In the genomic region with DNA sequence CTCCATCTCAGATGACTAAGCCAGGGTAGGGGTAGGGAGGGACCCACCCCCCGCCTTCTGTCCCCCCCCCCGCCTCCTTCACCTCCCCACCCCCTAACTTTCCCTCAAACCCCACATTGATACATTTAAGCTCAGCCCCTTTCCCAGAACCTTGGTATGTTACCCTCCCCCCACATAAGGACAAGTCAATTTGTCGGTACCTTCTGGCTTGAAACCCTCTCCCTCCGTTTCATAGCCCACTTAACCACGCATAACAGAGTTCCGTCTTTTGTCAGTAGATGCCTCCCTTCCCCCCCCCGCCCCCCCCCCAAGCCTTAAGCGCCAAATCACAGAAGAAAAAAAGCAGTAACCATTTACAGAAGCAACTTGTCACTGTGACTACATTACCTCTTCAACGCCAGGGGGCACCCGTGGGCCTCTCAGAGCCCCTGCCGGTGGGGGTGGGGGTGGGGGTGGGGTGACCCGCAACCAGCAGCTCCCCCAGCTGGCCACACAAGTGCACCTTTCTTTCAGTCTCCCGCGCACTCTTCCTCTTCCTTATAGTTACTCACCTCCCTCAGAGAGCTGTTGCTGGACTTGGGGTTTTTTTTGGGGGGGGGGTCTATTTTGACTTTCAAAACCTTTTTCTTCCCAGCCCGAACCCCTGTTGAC, we compare ENCODE assay signal across 8 mouse cellular contexts. TPM values are rescaled to one million over a fixed set of nuclear protein-coding genes. Genes with fewer than 3 reads are reported as not detected.
A peak's percentile ranks its signal among the peaks of the same experiment; 100 is the strongest.
DNase-seq lines count a peak whose midpoint lies in the region; ATAC-seq and TF ChIP-seq lines count a peak whose summit lies in the region.

No protein-coding gene starts in this region.

- H3K27ac ChIP-seq in MEL (ENCODE audit: control insufficient read depth, low read depth, low read length): no peak overlapping the region
- H3K27ac ChIP-seq in kidney, adult 2 months (ENCODE audit: insufficient read depth, low read depth, low read length): no peak overlapping the region
- H3K27ac ChIP-seq in lung, embryonic 16.5 days (ENCODE audit: low read length): no peak overlapping the region

- no peak for TF ChIP-seq RAD21 in MEL (IDR thresholded peaks at IDR 0.05; ENCODE audit: low read depth, low read length)

- peak overlapping the region; percentile 69 for H3K4me2 ChIP-seq in lung, embryonic 16.5 days (ENCODE audit: low read depth, low read length)

- no peaks in the 10 kb centered on the region for H3K79me2 ChIP-seq in MEL (ENCODE audit: control insufficient read depth, insufficient read depth, low read length, poor library complexity)

- DNase-seq in A20 (ENCODE audit: low read depth, low spot score): peak; percentile 79
- DNase-seq in MEL (ENCODE audit: low read depth, low spot score): peak; percentile 49
- peak; percentile 20 to 72 for DNase-seq in cerebellum, postnatal 25 days
- peak; percentile 15 to 49 for DNase-seq in gastrocnemius, postnatal 36 days
- peak; percentile 60 for DNase-seq in kidney, adult 2 months
- peak; percentile 33 for DNase-seq in retina, adult 2 months (ENCODE audit: low read depth, low spot score)
- peak; percentile 15 to 29 for DNase-seq in urinary bladder, postnatal 36 days (ENCODE audit: low spot score in 2 of 2)

- no peaks in the 10 kb centered on the region for H3K27me3 ChIP-seq in MEL (ENCODE audit: control insufficient read depth in 1 of 2, insufficient read depth in 2 of 2, low read length in 2 of 2)
- H3K27me3 ChIP-seq in kidney, adult 2 months (replicated peaks; ENCODE audit: control insufficient read depth, insufficient read depth, low read length): no peaks in the 10 kb centered on the region
- H3K27me3 ChIP-seq in lung, embryonic 16.5 days (ENCODE audit: control insufficient read depth, insufficient read depth, low read depth, low read length): no peaks in the 10 kb centered on the region

- H3K4me1 ChIP-seq in MEL (ENCODE audit: control insufficient read depth in 1 of 2, insufficient read depth in 2 of 2, low read length in 2 of 2): no peaks in the 10 kb centered on the region; a peak in 1 of 4 replicates
- no peaks in the 10 kb centered on the region for H3K4me1 ChIP-seq in kidney, adult 2 months (ENCODE audit: control insufficient read depth, insufficient read depth, low read length)
- no peaks in the 10 kb centered on the region for H3K4me1 ChIP-seq in lung, embryonic 16.5 days (replicated peaks; ENCODE audit: control insufficient read depth, insufficient read depth, low read length)

- no peaks in the 10 kb centered on the region for H3K36me3 ChIP-seq in MEL (ENCODE audit: control insufficient read depth in 1 of 2, insufficient read depth in 2 of 2, low read length in 2 of 2)
- H3K36me3 ChIP-seq in kidney, adult 2 months (ENCODE audit: control insufficient read depth, insufficient read depth, low read length): no peaks in the 10 kb centered on the region
- no peaks in the 10 kb centered on the region for H3K36me3 ChIP-seq in lung, embryonic 16.5 days (ENCODE audit: control insufficient read depth, insufficient read depth, low read length)

- TF ChIP-seq EP300 in MEL (IDR thresholded peaks at IDR 0.05; ENCODE audit: low read depth in 1 of 2, low read length in 2 of 2): no peak

- no peak for TF ChIP-seq POLR2A in MEL (IDR thresholded peaks at IDR 0.05; ENCODE audit: control insufficient read depth in 1 of 2, insufficient read depth in 1 of 2, low read depth in 1 of 2, low read length in 2 of 2, poor library complexity in 1 of 2)
- no peak for TF ChIP-seq POLR2A in kidney, adult 2 months (IDR thresholded peaks at IDR 0.05; ENCODE audit: low read depth, low read length)

- no peaks in the 10 kb centered on the region; the same call in 1 of the 2 replicates for H3K9me3 ChIP-seq in MEL (replicated peaks; ENCODE audit: insufficient read depth, low read length)
- H3K9me3 ChIP-seq in lung, embryonic 16.5 days (ENCODE audit: control insufficient read depth, low read length): no peaks in the 10 kb centered on the region

- peak in 2 of 3 experiments; percentile 38 to 50; a peak in 4 of 6 replicates for TF ChIP-seq CTCF in MEL (IDR thresholded peaks at IDR 0.05 in 2 of 3, conservative IDR thresholded peaks at IDR 0.05 in 1 of 3; ENCODE audit: control insufficient read depth in 1 of 3, insufficient read depth in 1 of 3, low read depth in 2 of 3, low read length in 3 of 3, poor library complexity in 1 of 3, severe bottlenecking in 1 of 3)
- TF ChIP-seq CTCF in kidney, adult 2 months (conservative IDR thresholded peaks at IDR 0.05; ENCODE audit: insufficient read depth, insufficient read length, low read depth, low read length): peak; percentile 40

- under 1% methylated on average over 13 of the region's 15 CpGs for WGBS in kidney, adult 2 months
- 14% methylated on average over 9 of the region's 15 CpGs for WGBS in lung, embryonic 16.5 days

- H3K9ac ChIP-seq in MEL (ENCODE audit: control insufficient read depth, low read depth, low read length, poor library complexity, severe bottlenecking): no peak overlapping the region
- H3K9ac ChIP-seq in lung, embryonic 16.5 days (ENCODE audit: low read length): no peak overlapping the region

- peak; percentile 68 for ATAC-seq in lung, embryonic 16.5 days (ENCODE audit: low read depth)

- H3K4me3 ChIP-seq in MEL (ENCODE audit: control insufficient read depth in 1 of 2, insufficient read depth in 1 of 2, low read depth in 2 of 2, low read length in 2 of 2): no peak overlapping the region
- no peak overlapping the region for H3K4me3 ChIP-seq in kidney, adult 2 months (ENCODE audit: insufficient read depth, low read depth, low read length)
- H3K4me3 ChIP-seq in lung, embryonic 16.5 days (ENCODE audit: low read length): peak overlapping the region; percentile 47

- intact Hi-C loops in gastrocnemius, postnatal 36 days (cut with DNase I): no loop called here

TF ChIP-seq in MEL, 35 proteins besides CTCF, POLR2A, EP300 and RAD21:
- TF ChIP-seq UBTF (IDR thresholded peaks at IDR 0.05; ENCODE audit: borderline replicate concordance, insufficient read depth, low read depth, low read length) (no peak), NELFE (IDR thresholded peaks at IDR 0.05; ENCODE audit: low read depth, low read length) (no peak), GATA1 (IDR thresholded peaks at IDR 0.05; ENCODE audit: low read depth, low read length) (no peak), ETS1 (IDR thresholded peaks at IDR 0.05; ENCODE audit: low read depth, low read length) (no peak), E2F4 (IDR thresholded peaks at IDR 0.05; ENCODE audit: borderline replicate concordance, low read depth, low read length) (no peak), BHLHE40 (IDR thresholded peaks at IDR 0.05; ENCODE audit: borderline replicate concordance, low read depth, low read length) (no peak), RCOR1 (IDR thresholded peaks at IDR 0.05; ENCODE audit: low read depth, low read length) (no peak), SIN3A (IDR thresholded peaks at IDR 0.05; ENCODE audit: low read length) (no peak), USF2 (IDR thresholded peaks at IDR 0.05; ENCODE audit: borderline replicate concordance in 1 of 2, insufficient read depth in 1 of 2, low read depth in 1 of 2, low read length in 2 of 2) (no peak), SMC3 (IDR thresholded peaks at IDR 0.05; ENCODE audit: low read depth, low read length) (no peak), MAX (IDR thresholded peaks at IDR 0.05; ENCODE audit: low read length) (no peak), ZC3H11A (IDR thresholded peaks at IDR 0.05; ENCODE audit: low read depth, low read length) (no peak), NRF1 (IDR thresholded peaks at IDR 0.05; ENCODE audit: insufficient read depth, low read depth, low read length, poor library complexity, severe bottlenecking) (no peak)
TF ChIP-seq in MEL: peak in this region for 0.

RNA-seq across cellular contexts. Expression of a gene that starts 7.9 kb away (rescaled TPM):
- 6.5 and 7.0 TPM in 2 replicates for total RNA-seq in MEL (2012; rRNA removed)
- 1 to 10 TPM in 1 of 2 experiments, not detected in 1; 6.6 TPM for polyA plus RNA-seq in MEL (2012; ENCODE audit: insufficient read depth in 1 of 2, insufficient read length in 2 of 2, low read depth in 1 of 2, low replicate concordance in 2 of 2, missing spikeins in 1 of 2)
- total RNA-seq in gastrocnemius, postnatal 36 days (2021): 1 to 10 TPM; 5.5 to 6.4 TPM
- 4.4 and 4.6 TPM in 2 replicates for polyA plus RNA-seq in kidney, adult 2 months (2012; rRNA removed)
- polyA plus RNA-seq in lung, embryonic 16.5 days (2015; fragmentation: Nextera tagmentation; extraction: Ambion mirVana): 2.7 and 3.6 TPM in 2 replicates

Comparison
In these comparisons a context has a peak if more than half of its experiments do, and no peak if none do; other contexts are left out.
1. DNase-seq: peak in every context shown above with its lines; median percentile 79 in A20; 60 in kidney, adult 2 months; 49 in MEL; 46 in cerebellum, postnatal 25 days; 33 in retina, adult 2 months; 32 in gastrocnemius, postnatal 36 days; 22 in urinary bladder, postnatal 36 days.